Mouse (Mus musculus) large intestine, adult 2 months (tissue): ENCODE measurements around the gene Eml1. TPM values are rescaled to one million over a fixed set of nuclear protein-coding genes. Genes with fewer than 3 reads are reported as not detected.

Experiments
- DNase-seq: peaks from one replicate; pipeline ENCODE4 v3.0.0-alpha.2; 2012; ENCODE audit warnings: low read depth, low spot score
- WGBS: fragments of 180-500 bp; shearing (Covaris S2); methylation state at CpG from one replicate; pipeline ENCODE4 v1.1.7; 2018; 5-methylcytosine and 5-hydroxymethylcytosine counted together
- polyA plus RNA-seq: library from polyadenylated mRNA; depleted of rRNA; stranded (reverse); fragments of >200 nt; gene quantifications from 2 replicates; pipeline ENCODE4 v1.2.3, GENCODE M21; 2012; rRNA removed

Gene Eml1
- polyA plus RNA-seq = 27.0 and 27.9 TPM in 2 replicates

- no peak for DNase-seq
- 43% methylated on average over 19 of the region's 19 CpGs for WGBS
Observed at GRCm38 (mm10) chr12:108370596-108371428, at the start of gene Eml1. TSS of gene Eml1 (plus strand) at chr12:108370957.

- DNase-seq = no peak
- 59% methylated on average over 5 of the region's 5 CpGs for WGBS
Observed at GRCm38 (mm10) chr12:108326401-108326800, 44.4 kb upstream of the Eml1 start.

GRCm38 (mm10) chr12:108327889-108328491, 42.8 kb upstream of the Eml1 start:
- no peak for DNase-seq
- 3% methylated on average over 66 of the region's 66 CpGs for WGBS

GRCm38 (mm10) chr12:108333056-108333455, 37.7 kb upstream of the Eml1 start:
- DNase-seq = peak; percentile 31
- WGBS = under 1% methylated on average over 16 of the region's 16 CpGs

GRCm38 (mm10) chr12:108333481-108333882, 37.3 kb upstream of the Eml1 start:
- under 1% methylated on average over 22 of the region's 22 CpGs for WGBS
- peak; percentile 14 for DNase-seq

- WGBS = 1% methylated on average over 49 of the region's 56 CpGs
- DNase-seq = peak; percentile 96
Observed at GRCm38 (mm10) chr12:108333895-108334445, 36.8 kb upstream of the Eml1 start, which contains the start of gene Cyp46a1. TSS of gene Cyp46a1 (plus strand) at chr12:108334381.

GRCm38 (mm10) chr12:108334529-108334928, 36.2 kb upstream of the Eml1 start:
- 5% methylated on average over 32 of the region's 32 CpGs for WGBS
- DNase-seq = no peak

GRCm38 (mm10) chr12:108338572-108339190, 32.1 kb upstream of the Eml1 start:
- WGBS = 34% methylated on average over 14 of the region's 14 CpGs
- DNase-seq = no peak

- 74% methylated on average over 8 of the region's 8 CpGs for WGBS
- DNase-seq = no peak
Observed at GRCm38 (mm10) chr12:108348151-108348550, 22.6 kb upstream of the Eml1 start.

GRCm38 (mm10) chr12:108349026-108349425, 21.7 kb upstream of the Eml1 start:
- no peak for DNase-seq
- 54% methylated on average over 5 of the region's 5 CpGs for WGBS

- WGBS = 80% methylated on average over 10 of the region's 10 CpGs
- DNase-seq = no peak
Observed at GRCm38 (mm10) chr12:108350931-108351330, 19.8 kb upstream of the Eml1 start.

- 17% methylated on average over 35 of the region's 35 CpGs for WGBS
- DNase-seq = no peak
Observed at GRCm38 (mm10) chr12:108352371-108353136, 18.2 kb upstream of the Eml1 start.

- DNase-seq = no peak
- WGBS = 68% methylated on average over 2 of the region's 2 CpGs
Observed at GRCm38 (mm10) chr12:108354284-108354683, 16.5 kb upstream of the Eml1 start.

- DNase-seq = no peak
- 59% methylated on average over 1 of the region's 1 CpGs for WGBS
Observed at GRCm38 (mm10) chr12:108355271-108355670, 15.5 kb upstream of the Eml1 start.

- no peak for DNase-seq
Observed at GRCm38 (mm10) chr12:108355986-108356385, 14.8 kb upstream of the Eml1 start.

GRCm38 (mm10) chr12:108363796-108364195, 7.0 kb upstream of the Eml1 start:
- 2% methylated on average over 5 of the region's 5 CpGs for WGBS
- peak; percentile 57 for DNase-seq

GRCm38 (mm10) chr12:108365340-108365739, 5.4 kb upstream of the Eml1 start:
- DNase-seq = peak; percentile 27
- 13% methylated on average over 3 of the region's 3 CpGs for WGBS

GRCm38 (mm10) chr12:108365868-108366267, 4.9 kb upstream of the Eml1 start:
- no peak for DNase-seq

GRCm38 (mm10) chr12:108367909-108368308, 2.8 kb upstream of the Eml1 start:
- DNase-seq = no peak
- 78% methylated on average over 2 of the region's 2 CpGs for WGBS

More at GRCm38 (mm10) chr12:108365868-108366267, 4.9 kb upstream of the Eml1 start:
- 24% methylated on average over 7 of the region's 7 CpGs for WGBS
